Mouse (Mus musculus) retina, postnatal 7 days (tissue): ENCODE measurements around the gene Commd8.

Source experiments
- DNase-seq: peaks from one replicate; pipeline ENCODE4 v3.0.0-alpha.2; 2012; ENCODE audit warnings: low read depth, low spot score

Gene Commd8

DNA sequence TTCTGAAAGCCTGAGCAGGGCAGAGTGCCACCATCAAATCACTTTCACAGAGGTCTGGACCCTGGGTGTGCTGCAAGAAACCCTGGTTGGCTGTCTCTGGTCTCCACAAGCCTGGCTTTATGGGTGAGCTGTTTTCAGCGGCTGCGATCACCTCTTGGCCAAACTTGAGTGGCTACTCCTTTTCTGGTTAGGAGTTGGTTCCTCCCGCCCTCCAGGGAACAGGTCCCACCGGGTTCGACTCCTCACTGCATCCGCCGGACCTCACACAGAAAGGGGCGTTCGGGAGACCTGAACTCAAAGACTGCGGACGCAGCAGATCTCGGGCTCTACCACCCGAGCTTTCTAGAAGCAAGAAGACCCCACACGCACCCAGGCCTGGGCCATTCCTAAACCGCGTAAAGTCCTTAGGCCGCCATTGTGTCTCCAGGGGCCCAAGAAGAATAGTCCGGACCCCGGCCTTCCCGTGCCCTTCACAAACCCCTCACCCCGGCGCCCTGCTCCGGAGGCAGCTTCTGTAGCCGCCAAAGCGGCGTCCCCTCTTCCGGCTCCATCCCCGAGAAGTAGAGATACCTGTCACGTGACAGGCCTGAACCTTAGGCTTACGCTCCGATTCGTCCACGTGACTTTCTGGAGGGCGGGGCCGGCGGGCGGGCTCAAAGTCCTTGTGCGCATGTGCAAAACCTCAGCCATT, at the start of gene Commd8:
TSS of gene Commd8 (minus strand) at position 596 of the 691 bp plus-strand sequence.
- DNase-seq: peak; percentile 87

GRCm38 (mm10) chr5:72211741-72212140, 43.8 kb upstream of the Commd8 start:
- DNase-seq: peak; percentile 44

GRCm38 (mm10) chr5:72210812-72211139, 42.8 kb upstream of the Commd8 start:
- DNase-seq: no peak

DNA sequence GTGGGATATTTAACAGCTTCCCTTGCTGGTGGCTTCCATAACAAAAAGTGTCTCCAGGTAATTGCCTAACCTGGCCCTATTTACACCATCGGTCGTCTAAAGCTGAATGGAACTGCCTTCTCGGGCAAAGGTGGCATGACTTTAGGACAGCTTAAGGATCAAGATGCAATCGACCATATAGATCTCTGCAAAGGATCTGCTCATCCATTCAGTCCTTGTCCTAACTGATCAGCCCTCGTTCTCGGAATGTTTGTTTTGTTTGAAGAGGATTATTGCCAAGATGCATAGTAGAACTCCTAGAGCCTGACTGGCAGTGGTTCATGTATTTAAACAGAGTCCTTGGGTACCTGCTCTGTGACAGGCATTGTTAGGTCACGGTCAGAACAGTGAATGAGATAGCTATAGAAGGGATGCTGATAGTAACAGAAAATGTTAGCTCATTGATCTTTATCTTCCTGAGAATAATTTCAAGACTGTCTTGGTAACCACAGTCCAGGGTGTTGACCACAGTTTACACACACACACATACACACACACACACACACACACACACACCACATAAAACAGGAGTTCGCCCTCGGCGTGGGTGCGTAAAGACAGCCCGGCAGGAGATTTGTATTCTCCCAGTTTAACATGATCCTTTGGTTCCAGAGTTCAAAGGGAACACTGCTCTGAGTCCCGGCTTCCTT, 42.3 kb upstream of the Commd8 start:
- DNase-seq: no peak

GRCm38 (mm10) chr5:72208515-72208914, 40.5 kb upstream of the Commd8 start:
- DNase-seq: no peak

- no peak for DNase-seq
Measured at GRCm38 (mm10) chr5:72205271-72205670, 37.3 kb upstream of the Commd8 start.

- no peak for DNase-seq
Measured at GRCm38 (mm10) chr5:72204507-72204906, 36.5 kb upstream of the Commd8 start.

DNA sequence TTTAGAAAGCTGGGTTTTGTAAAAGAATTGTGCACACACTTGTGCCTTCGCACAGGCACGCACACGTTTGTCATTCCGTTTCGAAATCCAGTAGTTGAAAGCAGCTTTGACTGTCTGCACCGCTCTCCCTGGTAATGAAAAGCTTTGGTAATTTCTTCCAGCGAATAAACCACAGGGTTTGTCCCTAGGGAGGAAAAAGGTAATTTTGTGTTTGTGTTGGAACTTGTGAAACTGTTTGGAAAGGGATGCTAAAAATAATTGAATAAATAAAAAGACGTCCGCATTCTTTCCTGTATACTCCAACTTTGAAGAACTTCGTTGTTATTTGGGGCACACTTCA, 35.7 kb upstream of the Commd8 start:
- no peak for DNase-seq

- peak; percentile 55 for DNase-seq
Measured at GRCm38 (mm10) chr5:72203028-72203733, 35.2 kb upstream of the Commd8 start.

DNA sequence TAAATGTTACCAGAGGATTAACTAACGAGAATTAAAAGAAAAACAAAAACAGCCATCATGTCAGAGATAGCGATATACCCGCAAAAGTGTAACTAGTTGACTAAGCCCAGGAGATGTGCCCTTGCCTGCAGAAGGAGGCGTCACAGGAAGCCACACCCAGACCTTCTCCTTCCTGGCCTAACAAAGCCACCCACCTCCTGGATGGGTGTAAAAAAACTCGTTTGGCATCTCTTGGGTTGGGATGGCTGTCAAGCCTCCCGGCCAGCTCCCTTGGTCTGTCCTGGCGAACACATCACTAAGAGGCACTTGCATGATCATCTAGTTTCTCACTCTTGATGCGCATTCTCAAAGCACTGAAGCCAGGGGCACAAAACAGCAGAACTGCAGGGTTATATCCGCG, 34.0 kb upstream of the Commd8 start:
- DNase-seq: no peak

- no peak for DNase-seq
Measured at GRCm38 (mm10) chr5:72201600-72201999, 33.6 kb upstream of the Commd8 start.

- DNase-seq: no peak
Measured at GRCm38 (mm10) chr5:72195442-72195841, 27.5 kb upstream of the Commd8 start.

DNA sequence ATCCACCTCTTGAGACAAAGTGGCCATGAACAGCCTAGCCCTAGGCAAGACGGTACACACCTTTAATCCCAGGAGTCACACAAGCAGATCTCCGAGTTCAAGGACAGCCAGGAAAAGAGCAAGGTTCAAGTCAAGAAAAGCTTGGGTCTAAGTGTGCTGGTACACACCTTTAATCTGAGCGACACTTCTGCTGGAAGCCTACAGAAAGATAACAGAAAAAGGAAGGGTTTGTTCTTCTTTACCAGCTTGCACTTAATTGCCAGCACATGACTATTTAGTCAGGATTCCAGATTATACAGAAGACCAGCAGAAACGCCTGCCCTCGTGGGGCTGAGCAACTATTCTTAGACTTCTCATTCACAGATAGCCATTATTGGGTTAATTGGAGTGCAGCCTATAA, 23.9 kb upstream of the Commd8 start:
- no peak for DNase-seq

DNA sequence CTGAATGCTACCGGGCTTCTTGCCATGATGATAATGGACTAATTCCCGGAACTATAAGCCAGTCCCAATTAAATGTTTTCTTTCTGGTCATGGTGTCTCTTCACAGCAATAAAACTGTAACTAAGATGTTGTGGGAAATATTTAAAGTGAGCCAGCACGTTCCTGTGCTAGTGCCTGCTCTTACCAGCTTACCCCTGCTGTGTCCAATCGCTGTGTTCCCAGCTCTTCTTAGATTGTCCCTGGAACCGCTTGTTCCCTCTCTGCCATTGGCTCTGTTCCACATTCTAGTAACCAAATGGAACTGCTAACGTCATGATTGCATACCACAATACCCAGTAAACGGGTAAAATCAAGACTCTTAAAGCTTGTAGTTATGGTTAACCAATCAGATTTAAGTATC, 23.2 kb upstream of the Commd8 start:
- DNase-seq: no peak

DNA sequence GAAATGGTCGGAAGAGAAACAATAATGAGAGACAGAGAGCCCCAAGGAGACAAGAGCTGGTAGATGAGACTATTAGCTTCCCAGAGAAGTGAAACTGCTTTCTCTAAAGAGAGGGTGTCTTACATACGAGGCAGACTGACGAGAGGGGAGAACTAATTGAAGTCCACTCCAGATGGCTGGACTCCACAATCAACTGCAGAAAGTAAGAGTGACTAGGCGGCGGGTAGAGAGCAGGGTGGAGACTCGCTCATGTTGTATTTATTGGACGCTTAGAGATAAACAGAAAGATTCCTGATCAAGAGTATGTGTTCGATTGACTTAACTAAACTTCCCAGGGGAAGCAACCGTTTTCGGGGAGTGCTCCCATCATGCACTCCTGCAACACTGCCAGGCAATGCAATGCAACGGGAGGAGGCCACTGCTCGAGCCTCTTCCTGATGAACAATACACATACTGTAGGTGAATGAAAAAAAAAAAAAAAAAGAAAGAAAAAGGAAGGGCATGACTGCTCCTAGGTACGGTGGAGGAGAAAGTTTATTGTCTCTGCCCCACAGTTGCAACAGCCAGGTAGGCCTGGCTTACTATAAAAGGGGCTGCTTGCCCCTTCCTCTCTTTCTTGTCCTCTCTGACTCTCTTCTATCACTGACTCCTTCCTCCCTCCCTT, 16.6 kb upstream of the Commd8 start:
- DNase-seq: no peak

- no peak for DNase-seq
Measured at GRCm38 (mm10) chr5:72183929-72184328, 15.9 kb upstream of the Commd8 start.

- DNase-seq: no peak
Measured at GRCm38 (mm10) chr5:72182804-72183203, 14.8 kb upstream of the Commd8 start.

DNA sequence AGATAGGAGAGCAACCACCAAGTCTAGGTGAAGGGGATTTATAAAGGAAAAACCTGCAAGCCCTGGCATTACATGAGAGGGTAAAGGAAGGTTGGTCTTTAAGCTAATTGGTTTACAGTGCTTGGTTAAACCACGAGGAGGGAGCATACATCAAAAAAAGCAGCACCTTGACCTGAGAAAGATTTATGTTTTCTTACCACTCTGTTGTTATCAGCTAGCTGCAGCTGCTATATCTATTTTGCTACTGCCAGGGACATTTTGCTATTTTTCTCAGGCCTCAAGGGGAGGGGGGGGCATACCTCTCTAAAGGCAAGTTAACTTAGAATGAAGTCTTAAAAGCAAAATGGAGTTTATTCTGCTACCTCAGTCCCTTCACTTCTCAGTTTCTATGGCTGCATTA, 13.2 kb upstream of the Commd8 start:
- DNase-seq: no peak

- peak; percentile 14 for DNase-seq
Measured at GRCm38 (mm10) chr5:72175530-72175929, 7.5 kb upstream of the Commd8 start.

DNA sequence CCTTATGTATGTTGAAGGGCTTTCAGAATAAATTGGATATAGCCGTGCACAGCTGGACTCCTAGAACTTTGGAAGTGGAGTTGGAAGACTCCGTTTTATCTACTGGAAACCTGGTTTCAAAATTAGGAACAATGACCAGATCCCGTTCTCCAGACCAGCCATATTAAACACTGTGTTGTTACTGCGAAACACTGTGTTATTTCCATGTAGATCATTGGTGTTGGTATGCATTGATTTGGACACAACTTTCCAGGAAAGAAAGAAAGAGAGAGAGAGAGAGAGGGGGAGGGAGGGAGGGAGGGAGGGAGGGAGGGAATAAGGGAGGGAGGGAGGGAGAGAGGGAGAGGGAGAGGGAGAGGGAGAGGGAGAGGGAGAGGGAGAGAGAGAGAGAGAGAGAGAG, 7.1 kb upstream of the Commd8 start:
- DNase-seq: no peak

DNA sequence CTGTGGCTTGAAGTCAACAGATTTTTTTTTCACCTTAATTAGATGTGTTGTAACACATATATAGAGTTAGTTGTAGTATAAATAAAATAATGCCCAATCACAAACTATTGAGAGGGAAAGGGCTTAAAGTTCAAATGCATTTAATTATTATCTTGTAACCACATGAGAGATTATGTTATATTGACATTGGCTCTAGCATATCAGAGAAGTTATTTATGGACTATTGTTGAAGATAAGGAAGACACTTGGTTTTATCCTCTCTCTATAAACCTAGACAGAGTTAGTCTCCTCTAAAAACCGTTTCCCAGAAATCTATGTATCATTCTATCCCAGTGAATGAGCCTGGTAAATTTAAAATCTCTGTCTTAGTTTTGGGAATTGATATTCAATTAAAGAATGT, 5.5 kb upstream of the Commd8 start:
- DNase-seq: no peak

DNA sequence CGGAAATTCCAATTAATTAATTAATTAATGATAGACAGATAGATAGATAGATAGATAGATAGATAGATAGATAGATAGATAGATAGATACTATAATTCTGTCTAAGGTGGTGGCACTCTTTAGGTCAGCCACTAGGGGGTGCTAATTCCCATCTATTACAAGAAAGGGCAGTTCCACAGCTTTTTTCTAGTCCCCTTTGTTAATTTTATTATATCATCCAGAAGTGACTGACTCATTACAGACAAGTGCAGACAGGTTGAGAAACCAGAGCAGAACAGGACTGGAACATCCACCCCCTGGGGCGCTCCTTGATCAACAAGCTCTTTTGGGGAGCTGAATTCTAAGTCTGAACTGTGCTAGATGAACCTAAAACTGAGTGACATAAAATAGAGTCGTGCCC, 4.7 kb upstream of the Commd8 start:
- peak; percentile 33 for DNase-seq

DNA sequence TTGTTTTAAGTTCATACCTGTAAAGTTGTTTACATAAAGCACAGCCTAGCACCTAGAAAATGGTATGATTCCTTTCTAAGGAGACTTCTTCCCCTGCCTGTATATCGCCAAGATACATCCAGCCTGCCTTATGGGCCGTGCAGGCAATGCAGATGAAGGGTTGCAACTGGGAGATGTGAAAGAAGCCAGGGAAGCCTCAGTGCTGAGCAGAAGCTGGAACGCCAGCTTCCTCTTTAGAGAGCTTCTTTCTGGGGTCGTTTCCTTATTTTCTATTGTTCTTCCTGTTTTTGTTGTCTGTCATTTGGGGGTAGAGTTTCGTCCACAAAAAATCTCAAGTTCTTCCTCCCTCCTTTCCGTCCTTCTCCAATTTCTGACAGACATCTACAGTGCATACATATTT, 2.1 kb upstream of the Commd8 start:
- DNase-seq: no peak
